Mouse (Mus musculus) layer of hippocampus, adult 6 months (tissue): ENCODE results near the gene Lrrc74a. TPM values are rescaled to one million over a fixed set of nuclear protein-coding genes. Genes with fewer than 3 reads are reported as not detected.

Source experiments
- long read RNA-seq, 2 experiments: library from polyadenylated mRNA; unstranded; transcript quantifications; one replicate each; pipeline ENCODE4 v2.0.0; 2019 to 2020
- polyA plus RNA-seq: library from polyadenylated mRNA; unstranded; fragments of <200 nt; fragmentation: Nextera tagmentation; gene quantifications from 2 replicates; pipeline ENCODE4 v1.2.3, GENCODE M21; 2021

Lrrc74a gene
- polyA plus RNA-seq, result not detected in 2 replicates
- long read RNA-seq, experiment 1, result 0 reads
- long read RNA-seq, experiment 2, result 0 reads

DNA sequence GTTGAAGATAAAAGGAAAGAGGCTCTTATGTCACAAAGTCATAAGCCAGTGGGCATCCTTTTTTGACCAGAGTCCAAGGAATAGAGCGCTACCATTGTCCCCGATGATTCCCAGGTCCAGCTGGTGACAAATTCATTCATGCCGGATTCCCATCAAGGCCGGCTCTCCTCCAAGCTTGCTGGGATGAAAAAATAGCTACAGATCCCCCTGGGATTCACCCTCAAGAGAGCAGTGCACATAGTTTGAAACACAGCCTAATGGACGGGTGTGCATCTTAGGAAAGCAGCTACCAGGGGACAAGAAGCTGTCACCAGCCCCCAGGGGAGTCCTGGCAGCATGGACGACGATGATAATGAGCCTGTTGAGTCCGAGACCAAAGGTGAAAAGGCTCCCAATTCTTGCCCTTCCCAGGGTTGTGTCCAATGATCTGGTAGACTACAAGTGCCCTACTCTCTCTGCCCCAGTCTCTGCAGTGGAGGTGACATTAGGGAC lies at the start of gene Lrrc74a:
TSS of gene Lrrc74a (plus strand) at position 51 of the 492 bp plus-strand sequence.

DNA sequence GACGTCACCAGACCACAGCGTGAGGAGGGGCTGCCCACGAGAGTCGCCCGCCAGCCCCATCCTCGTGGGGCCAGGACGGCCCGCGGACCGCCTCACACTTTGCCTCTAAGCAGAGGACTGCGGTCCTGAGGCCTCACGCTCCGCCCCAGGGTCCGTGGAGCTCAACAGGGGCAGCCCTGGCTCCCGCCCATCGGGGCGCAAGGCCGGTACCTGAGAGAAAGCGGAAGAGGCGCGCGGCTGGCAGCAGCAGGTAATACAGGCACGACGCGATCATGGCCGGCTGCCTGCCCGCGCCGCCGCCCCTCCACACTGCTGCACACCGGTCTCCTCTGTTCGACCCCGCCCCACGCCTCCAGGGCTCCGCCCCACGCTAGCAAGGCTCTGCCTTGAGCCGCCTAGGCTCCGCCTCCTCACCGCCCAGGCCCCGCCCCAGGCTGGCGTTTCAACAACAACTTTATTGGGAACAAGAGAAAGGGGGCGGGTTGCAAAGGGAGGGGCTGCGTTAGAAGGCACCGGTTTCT lies 8.0 kb upstream of the Lrrc74a start, which contains the start of gene Angel1:
TSS of gene Angel1 (minus strand) at position 341 of the 521 bp plus-strand sequence.

Other genes with a start within 250 kb of the Lrrc74a start
- gene Vash1, start 55.7 kb upstream of the Lrrc74a start, polyA plus RNA-seq, result 0.39 and 0.74 TPM in 2 replicates
- gene Angel1, start 7.9 kb upstream of the Lrrc74a start, polyA plus RNA-seq, result 5.9 and 7.5 TPM in 2 replicates
- gene Irf2bpl, start 150.4 kb downstream of the Lrrc74a start, polyA plus RNA-seq, result 17.7 and 19.3 TPM in 2 replicates
- 27.9 and 31.9 TPM in 2 replicates for gene Cipc, start 212.7 kb downstream of the Lrrc74a start, polyA plus RNA-seq